Mouse (Mus musculus) CH12.LX (cell line): ENCODE data around the gene Gm20388. TPM values are rescaled to one million over a fixed set of nuclear protein-coding genes. Genes with fewer than 3 reads are reported as not detected.

Experiments used
- DNase-seq: peaks from one replicate; pipeline ENCODE4 v3.0.0-alpha.2; 2013; ENCODE audit errors: extremely low read depth
- H3K27ac ChIP-seq: 2 replicates; pipeline ENCODE4 v1.5.1; 2012; ENCODE audit warnings: low read depth, mild to moderate bottlenecking, control low read depth, moderate library complexity; ENCODE audit not compliant: insufficient read depth
- H3K27me3 ChIP-seq: replicated peaks from 2 replicates; pipeline ENCODE3; 2012; ENCODE audit warnings: inconsistent platforms
- H3K36me3 ChIP-seq, 2 experiments: replicated peaks in 1 of 2; 2 replicates each; pipeline versions ENCODE3 to v1.6.1; 2012; ENCODE audit warnings: inconsistent platforms in 1 of 2, low read length in 1 of 2, mild to moderate bottlenecking in 1 of 2, mixed read lengths in 1 of 2, moderate library complexity in 1 of 2; ENCODE audit not compliant: control insufficient read depth in 1 of 2, insufficient read depth in 1 of 2
- H3K4me1 ChIP-seq, 2 experiments: 2 replicates each; pipeline ENCODE4 v1.6.1; 2012; ENCODE audit warnings: inconsistent platforms in 1 of 2, moderate library complexity in 1 of 2; ENCODE audit not compliant: insufficient read depth in 2 of 2, control insufficient read depth in 1 of 2
- H3K4me2 ChIP-seq: 2 replicates; pipeline ENCODE4 v1.6.1; 2012; ENCODE audit warnings: low read depth, mild to moderate bottlenecking, control low read depth; ENCODE audit not compliant: poor library complexity, insufficient read depth, severe bottlenecking
- H3K4me3 ChIP-seq, 3 experiments: fragments of 150-350 bp in 1 of 3; sonication (generic) in 1 of 3; replicated peaks in 1 of 3; 2 replicates each; pipeline versions ENCODE3 to v1.5.1; 2011 to 2012; ENCODE audit warnings: low read depth in 2 of 3, low read length in 2 of 3, mild to moderate bottlenecking in 2 of 3, moderate library complexity in 2 of 3, control low read depth in 1 of 3, improper control_type of control experiment in 1 of 3, inconsistent platforms in 1 of 3, mixed read lengths in 1 of 3; ENCODE audit not compliant: poor library complexity in 1 of 3
- H3K79me2 ChIP-seq: replicated peaks from 2 replicates; pipeline ENCODE4 v1.6.1; 2012; ENCODE audit warnings: mild to moderate bottlenecking, moderate library complexity; ENCODE audit not compliant: control insufficient read depth, poor library complexity, insufficient read depth, severe bottlenecking; ENCODE audit errors: extremely low read depth
- H3K9ac ChIP-seq: 2 replicates; pipeline ENCODE4 v1.6.1; 2012; ENCODE audit warnings: low read depth, mild to moderate bottlenecking, control low read depth, moderate library complexity; ENCODE audit not compliant: insufficient read depth
- H3K9me3 ChIP-seq: replicated peaks from 2 replicates; pipeline ENCODE3; 2012; ENCODE audit warnings: low read length, inconsistent platforms, mixed read lengths
- CHD1 ChIP-seq: IDR thresholded peaks from 2 replicates; pipeline ENCODE4 v1.6.1; 2012; ENCODE audit warnings: low read depth, low read length, improper control_type of control experiment, inconsistent platforms
- CTCF ChIP-seq, 2 experiments: IDR thresholded peaks in 1 of 2; conservative IDR thresholded peaks in 1 of 2; 2 replicates each; pipeline ENCODE4 v1.5.1; 2011 to 2012; ENCODE audit warnings: low read depth in 2 of 2, low read length in 2 of 2, improper control_type of control experiment in 1 of 2, inconsistent platforms in 1 of 2, mild to moderate bottlenecking in 1 of 2, moderate library complexity in 1 of 2
- E2F4 ChIP-seq: IDR thresholded peaks from 2 replicates; pipeline ENCODE4 v1.6.1; 2011; ENCODE audit warnings: low read depth, low read length, improper control_type of control experiment; ENCODE audit not compliant: insufficient replicate concordance
- EP300 ChIP-seq: IDR thresholded peaks from 2 replicates; pipeline ENCODE4 v1.6.1; 2011; ENCODE audit warnings: low read length, improper control_type of control experiment
- ETS1 ChIP-seq: conservative IDR thresholded peaks from 2 replicates; pipeline ENCODE4 v1.6.1; 2012; ENCODE audit warnings: low read depth, mild to moderate bottlenecking, inconsistent platforms, low read length, improper control_type of control experiment, moderate library complexity
- GABPA ChIP-seq: IDR thresholded peaks from 2 replicates; pipeline ENCODE4 v1.6.1; 2012; ENCODE audit warnings: low read depth, low read length, improper control_type of control experiment, inconsistent platforms; ENCODE audit not compliant: insufficient replicate concordance
- IRF4 ChIP-seq: IDR thresholded peaks from 2 replicates; pipeline ENCODE4 v1.6.1; 2014; ENCODE audit warnings: low read depth, mild to moderate bottlenecking, inconsistent platforms, low read length, improper control_type of control experiment
- JUN ChIP-seq: IDR thresholded peaks from 2 replicates; pipeline ENCODE4 v1.6.1; 2011; ENCODE audit warnings: low read depth, mild to moderate bottlenecking, low read length, improper control_type of control experiment, moderate library complexity; ENCODE audit not compliant: insufficient read depth
- JUND ChIP-seq: conservative IDR thresholded peaks from 2 replicates; pipeline ENCODE4 v1.6.1; 2011; ENCODE audit warnings: low read depth, low read length, improper control_type of control experiment
- KAT2A ChIP-seq: IDR thresholded peaks from 2 replicates; pipeline ENCODE4 v1.6.1; 2012; ENCODE audit warnings: low read length, improper control_type of control experiment, inconsistent platforms; ENCODE audit not compliant: insufficient replicate concordance
- MAFK ChIP-seq: IDR thresholded peaks from 2 replicates; pipeline ENCODE4 v1.6.1; 2011; ENCODE audit warnings: low read length, improper control_type of control experiment; ENCODE audit not compliant: insufficient replicate concordance
- MAZ ChIP-seq: IDR thresholded peaks from 2 replicates; pipeline ENCODE4 v1.6.1; 2012; ENCODE audit warnings: low read depth, mild to moderate bottlenecking, inconsistent platforms, low read length, improper control_type of control experiment, moderate library complexity
- MEF2A ChIP-seq: IDR thresholded peaks from 2 replicates; pipeline ENCODE4 v1.6.1; 2014; ENCODE audit warnings: low read depth, mild to moderate bottlenecking, inconsistent platforms, low read length, improper control_type of control experiment, borderline replicate concordance
- MXI1 ChIP-seq: IDR thresholded peaks from 2 replicates; pipeline ENCODE4 v1.6.1; 2011; ENCODE audit warnings: mild to moderate bottlenecking, low read depth, low read length, improper control_type of control experiment
- MYC ChIP-seq: IDR thresholded peaks from 2 replicates; pipeline ENCODE4 v1.6.1; 2011; ENCODE audit warnings: low read depth, mild to moderate bottlenecking, improper control_type of control experiment, low read length
- NELFE ChIP-seq: IDR thresholded peaks from 2 replicates; pipeline ENCODE4 v1.6.1; 2011; ENCODE audit warnings: low read depth, low read length, improper control_type of control experiment
- NRF1 ChIP-seq: IDR thresholded peaks from 2 replicates; pipeline ENCODE4 v1.6.1; 2014; ENCODE audit warnings: low read depth, mild to moderate bottlenecking, inconsistent platforms, low read length, improper control_type of control experiment, moderate library complexity
- PAX5 ChIP-seq: IDR thresholded peaks from 2 replicates; pipeline ENCODE4 v1.6.1; 2012; ENCODE audit warnings: low read length, inconsistent platforms, mixed read lengths
- POLR2A ChIP-seq: IDR thresholded peaks from 2 replicates; pipeline ENCODE4 v1.6.1; 2011; ENCODE audit warnings: low read depth, mild to moderate bottlenecking, improper control_type of control experiment, low read length
- POLR2AphosphoS2 ChIP-seq: IDR thresholded peaks from 2 replicates; pipeline ENCODE4 v1.6.1; 2011; ENCODE audit warnings: low read depth, low read length, improper control_type of control experiment
- RAD21 ChIP-seq: IDR thresholded peaks from 2 replicates; pipeline ENCODE4 v1.6.1; 2011; ENCODE audit warnings: low read depth, mild to moderate bottlenecking, low read length, improper control_type of control experiment, moderate library complexity
- RCOR1 ChIP-seq: conservative IDR thresholded peaks from 2 replicates; pipeline ENCODE4 v1.6.1; 2012; ENCODE audit warnings: low read depth, mild to moderate bottlenecking, inconsistent platforms, low read length, improper control_type of control experiment
- SMC3 ChIP-seq: IDR thresholded peaks from 2 replicates; pipeline ENCODE4 v1.6.1; 2011; ENCODE audit warnings: low read depth, low read length, improper control_type of control experiment
- TBP ChIP-seq: conservative IDR thresholded peaks from 2 replicates; pipeline ENCODE4 v1.6.1; 2011; ENCODE audit warnings: low read depth, low read length, improper control_type of control experiment
- TCF12 ChIP-seq: IDR thresholded peaks from 2 replicates; pipeline ENCODE4 v1.6.1; 2014; ENCODE audit warnings: low read depth, mild to moderate bottlenecking, inconsistent platforms, low read length, improper control_type of control experiment
- UBTF ChIP-seq: IDR thresholded peaks from 2 replicates; pipeline ENCODE4 v1.6.1; 2012; ENCODE audit warnings: low read depth, mild to moderate bottlenecking, inconsistent platforms, low read length, improper control_type of control experiment, moderate library complexity
- USF2 ChIP-seq: conservative IDR thresholded peaks from 2 replicates; pipeline ENCODE4 v1.6.1; 2011; ENCODE audit warnings: low read depth, low read length, improper control_type of control experiment
- ZC3H11A ChIP-seq: IDR thresholded peaks from 2 replicates; pipeline ENCODE4 v1.6.1; 2012; ENCODE audit warnings: low read depth, mild to moderate bottlenecking, inconsistent platforms, low read length, improper control_type of control experiment
- ZKSCAN1 ChIP-seq: IDR thresholded peaks from 2 replicates; pipeline ENCODE4 v1.6.1; 2012; ENCODE audit warnings: low read depth, inconsistent platforms, low read length, improper control_type of control experiment, borderline replicate concordance
- ZMIZ1 ChIP-seq: IDR thresholded peaks from 2 replicates; pipeline ENCODE4 v1.6.1; 2012; ENCODE audit warnings: low read depth, mild to moderate bottlenecking, inconsistent platforms, low read length, improper control_type of control experiment
- dilution Hi-C: fragments of 300-500 bp; cut with MboI; formaldehyde crosslinking; loops from 2 replicates; pipeline ENCODE4 v1.14.3; 2020; ENCODE audit warnings: low sequenced_read_pairs; ENCODE audit not compliant: extremely low pct_unique_long_range_greater_than_20kb, extremely low pct_ligation_motif_present
- in situ Hi-C: fragments of 300-500 bp; cut with MboI; formaldehyde crosslinking; loops from 3 replicates; pipeline ENCODE4 v1.14.3; 2019; ENCODE audit warnings: low sequenced_read_pairs, low pct_ligation_motif_present, low pct_unique_long_range_greater_than_20kb, mixed read lengths
- polyA plus RNA-seq: library from polyadenylated mRNA; unstranded; fragments of >175 nt; gene quantifications from 2 replicates; pipeline ENCODE4 v1.2.1, GENCODE M21; 2012; ENCODE audit warnings: low read depth; ENCODE audit not compliant: insufficient read length
- total RNA-seq, 2 experiments: library from RNA; depleted of rRNA; stranded (reverse); fragments of 300-350 nt in 1 of 2; fragments of >200 nt in 1 of 2; gene quantifications; 2 replicates each; pipeline ENCODE4 v1.2.3; 2012 to 2014

The Gm20388 gene
- total and polyA plus RNA-seq, 3 experiments: 14.8 to 26.3 (median 22.2) TPM

DNA sequence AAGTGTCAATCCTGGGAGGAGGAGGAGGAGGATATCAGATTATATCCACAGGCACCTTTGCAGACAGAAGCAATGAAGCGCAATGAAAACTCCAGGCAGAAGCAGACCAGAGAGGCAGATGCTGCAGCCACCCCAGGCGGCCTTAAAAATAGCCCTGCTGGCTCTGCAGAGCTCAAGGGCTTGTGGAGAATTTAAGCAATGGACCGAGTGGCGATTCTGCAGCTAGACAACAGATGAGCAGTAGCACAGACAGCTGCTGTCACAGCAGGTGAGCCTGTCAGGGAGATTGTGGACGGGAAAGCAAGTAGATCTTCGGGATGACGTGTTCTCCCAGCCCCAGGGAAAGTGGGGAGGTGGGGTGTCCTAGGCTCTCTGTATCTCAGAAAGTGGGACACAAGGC lies 2120.3 kb downstream of the Gm20388 start:
- Histone ChIP-seq H3K79me2 (no peaks in the 10 kb centered on the region), H3K27ac (no peak overlapping the region), H3K9ac (no peak overlapping the region), H3K4me1 (peaks cover 0 to 12% of the 10 kb centered on the region in 2 experiments; a peak in 2 of 4 replicates), H3K4me2 (no peak overlapping the region), H3K36me3 (peaks cover 11 to 14% of the 10 kb centered on the region in 2 experiments), H3K27me3 (peaks cover 28% of the 10 kb centered on the region), H3K4me3 (no peak overlapping the region), H3K9me3 (no peaks in the 10 kb centered on the region)
- in situ Hi-C loops: no loop called here
- TF ChIP-seq RAD21 (no peak), USF2 (no peak), MEF2A (no peak), IRF4 (no peak), MAZ (no peak), POLR2A (no peak), ZMIZ1 (no peak), CHD1 (no peak), UBTF (no peak), MXI1 (no peak), NELFE (no peak), E2F4 (no peak), KAT2A (no peak), MAFK (no peak), SMC3 (no peak), MYC (no peak), PAX5 (no peak), TCF12 (no peak), GABPA (no peak), ZC3H11A (no peak)
- dilution Hi-C loops: no loop called here
- no peak for DNase-seq

DNA sequence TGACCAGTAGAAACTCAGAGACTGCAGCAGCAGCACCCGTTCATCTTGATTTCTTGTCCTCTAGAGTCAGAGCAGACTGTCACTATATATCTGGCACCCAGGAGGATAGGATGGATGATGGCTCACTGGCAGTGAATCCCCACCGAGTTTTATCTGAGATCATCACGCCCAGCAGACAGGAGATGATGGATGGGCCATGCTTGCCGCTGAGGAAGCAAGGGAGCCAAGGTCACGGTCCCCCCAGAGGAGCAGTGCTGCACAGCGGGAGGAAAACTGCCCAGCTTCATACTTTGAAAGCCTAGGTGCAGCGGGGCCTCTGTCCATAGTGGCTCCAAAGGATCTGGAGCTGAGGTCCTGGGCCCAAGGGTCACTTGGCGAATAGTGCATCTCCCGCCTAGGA lies 2122.1 kb downstream of the Gm20388 start:
- TF ChIP-seq E2F4 (no peak), MXI1 (no peak), CTCF (conservative IDR thresholded peaks at IDR 0.05 in 1 of 2, IDR thresholded peaks at IDR 0.05 in 1 of 2; ENCODE audit: low read depth in 2 of 2, low read length in 2 of 2) (no peak), TBP (no peak), EP300 (no peak), RCOR1 (no peak), NRF1 (no peak), CHD1 (no peak), MYC (no peak), TCF12 (no peak), JUND (no peak), USF2 (no peak), ZC3H11A (no peak), UBTF (no peak), IRF4 (no peak), JUN (no peak), ETS1 (no peak), ZKSCAN1 (no peak), POLR2AphosphoS2 (no peak)
- H3K36me3 ChIP-seq: peaks cover 0 to 1% of the 10 kb centered on the region in 2 experiments
- H3K9ac ChIP-seq: no peak overlapping the region
- H3K9me3 ChIP-seq: no peaks in the 10 kb centered on the region
- dilution Hi-C loops (no loop called here), in situ Hi-C loops (no loop called here)
- H3K4me2 ChIP-seq: no peak overlapping the region
- DNase-seq: no peak
- H3K27me3 ChIP-seq: peaks cover 42% of the 10 kb centered on the region
- H3K27ac ChIP-seq: no peak overlapping the region
- H3K4me3 ChIP-seq: no peak overlapping the region
- peaks cover 0 to 12% of the 10 kb centered on the region in 2 experiments; a peak in 2 of 4 replicates for H3K4me1 ChIP-seq
- no peaks in the 10 kb centered on the region for H3K79me2 ChIP-seq
